Mouse (Mus musculus) G1E (cell line): ENCODE data around the gene Cdkl3.

Experiments used
- CTCF ChIP-seq: IDR thresholded peaks from 2 replicates; pipeline ENCODE4 v1.5.1; 2012; ENCODE audit warnings: low read depth, low read length, inconsistent platforms, mixed read lengths
- GATA2 ChIP-seq: IDR thresholded peaks from 2 replicates; pipeline ENCODE4 v1.6.1; 2012; ENCODE audit warnings: low read depth, low read length, inconsistent platforms, borderline replicate concordance
- POLR2AphosphoS5 ChIP-seq: IDR thresholded peaks from 2 replicates; pipeline ENCODE4 v1.6.1; 2012; ENCODE audit warnings: low read depth, low read length, inconsistent platforms; ENCODE audit not compliant: insufficient replicate concordance

DNA sequence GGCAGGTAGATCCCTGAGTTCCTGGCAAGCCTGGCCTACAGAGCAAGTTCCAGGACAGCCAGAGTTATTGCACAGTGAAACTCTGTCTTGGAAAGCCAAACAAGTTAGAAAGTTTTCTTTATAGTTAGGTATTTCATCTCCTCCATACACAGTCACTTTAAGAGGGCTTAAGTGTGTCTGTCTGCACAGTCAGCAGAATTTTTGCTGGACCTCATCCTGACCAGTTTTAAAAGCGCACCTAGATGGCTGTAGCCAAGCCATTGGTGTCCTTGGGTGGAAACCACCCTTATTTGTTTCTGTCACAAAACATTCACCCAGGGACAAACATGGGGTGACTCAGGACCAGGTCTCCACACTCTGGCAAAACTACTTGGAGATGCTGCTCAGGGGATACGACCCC is 76.6 kb downstream of the Cdkl3 start:
- no peak for TF ChIP-seq CTCF
- TF ChIP-seq GATA2 = no peak
- TF ChIP-seq POLR2AphosphoS5 = no peak
